17 mouse cellular contexts compared by ENCODE assay signal in the genomic region with DNA sequence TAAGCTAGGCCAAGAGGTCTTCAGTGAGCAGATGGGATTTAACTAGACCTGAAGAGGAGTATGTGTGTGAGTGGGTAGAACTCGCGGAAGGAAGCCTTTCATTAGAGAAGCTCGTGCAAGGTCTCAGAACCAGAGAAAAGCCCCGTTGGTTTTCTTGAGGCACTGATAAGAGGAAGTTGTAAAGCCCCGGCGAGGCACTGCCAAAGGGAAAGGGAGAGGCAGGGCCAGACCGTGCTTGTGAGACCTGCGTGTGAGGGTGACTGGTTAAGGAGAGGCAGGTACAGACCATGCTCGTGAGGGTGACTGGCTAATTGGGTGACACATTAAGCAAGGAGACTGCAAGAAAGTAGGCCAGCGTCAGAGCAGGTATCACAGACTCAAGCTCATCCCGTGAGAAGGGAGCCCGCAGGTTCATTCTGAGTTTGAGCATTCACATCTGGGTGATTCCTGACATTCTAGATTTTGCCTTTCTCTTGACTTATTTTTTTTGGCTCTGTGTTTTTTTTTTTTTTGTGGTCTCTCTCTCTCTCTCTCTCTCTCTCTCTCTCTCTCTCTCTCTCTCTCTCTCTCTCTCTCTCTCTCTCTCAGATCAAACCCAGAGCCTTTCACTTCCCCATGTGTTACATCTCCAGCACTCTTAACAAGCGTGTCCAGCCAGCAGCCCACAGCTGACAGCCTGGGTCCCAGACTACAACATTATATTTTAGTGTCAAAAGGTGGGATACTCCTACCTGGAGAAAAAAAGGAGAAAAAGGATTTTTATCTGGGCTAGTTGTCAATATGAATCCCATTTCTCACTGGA. TPM values are rescaled to one million over a fixed set of nuclear protein-coding genes. Genes with fewer than 3 reads are reported as not detected.
DNase-seq lines count a peak whose midpoint lies in the region; ATAC-seq and TF ChIP-seq lines count a peak whose summit lies in the region.
"Had no signal": no experiment of that assay in that cellular context is flagged by ENCODE, and none has a peak within 500 bp of the region (broad histone marks: within the 10 kb centered on the region; RNA-seq: fewer than 3 reads in every experiment).

No protein-coding gene starts in this region.

- no peak for TF ChIP-seq CTCF in thymus, adult 2 months (IDR thresholded peaks at IDR 0.05; ENCODE audit: borderline replicate concordance, control insufficient read depth, extremely low read depth, insufficient read depth, low read length, poor library complexity)

- 38% methylated on average over 13 of the region's 13 CpGs for WGBS in thymus, adult 2 months
- 86% methylated on average over 13 of the region's 13 CpGs for WGBS in hindbrain, embryonic 16.5 days

- ATAC-seq in monocyte, adult 5-6 weeks (replicated peaks; ENCODE audit: insufficient number of reproducible peaks, low FRiP score, low TSS enrichment, poor library complexity, severe bottlenecking), result peak; percentile 35; the same call in 1 of the 2 replicates
- no peak for ATAC-seq in hindbrain, embryonic 16.5 days
- ATAC-seq: intestine, embryonic 15.5 days had no signal

- no peak overlapping the region for H3K27ac ChIP-seq in thymus, adult 2 months (ENCODE audit: control insufficient read depth, insufficient read depth, low read length)
- H3K27ac ChIP-seq in hindbrain, embryonic 16.5 days (ENCODE audit: low read depth, low read length), result no peak overlapping the region
- H3K27ac ChIP-seq: embryonic facial prominence, embryonic 12.5 days; forebrain, embryonic 12.5 days; heart, embryonic 10.5 days; intestine, embryonic 15.5 days; liver, embryonic 13.5 days; macrophage had no signal

- no peaks in the 10 kb centered on the region for H3K4me1 ChIP-seq in thymus, adult 2 months (replicated peaks; ENCODE audit: control insufficient read depth, insufficient read depth, low read length)
- no peaks in the 10 kb centered on the region for H3K4me1 ChIP-seq in hindbrain, embryonic 16.5 days (ENCODE audit: control insufficient read depth, insufficient read depth, low read depth, low read length)
- H3K4me1 ChIP-seq: forebrain, embryonic 12.5 days; intestine, embryonic 15.5 days; liver, embryonic 13.5 days had no signal

- H3K9me3 ChIP-seq in hindbrain, embryonic 16.5 days (ENCODE audit: control insufficient read depth, low read length), result no peaks in the 10 kb centered on the region
- H3K9me3 ChIP-seq: embryonic facial prominence, embryonic 12.5 days; forebrain, embryonic 12.5 days; heart, embryonic 10.5 days; intestine, embryonic 15.5 days; liver, embryonic 13.5 days had no signal

- peak; percentile 19 for DNase-seq in thymus, postnatal 4 days
- DNase-seq in thymus, adult 2 months, result no peak
- peak; percentile 48 for DNase-seq in c-Kit-positive CD71-negative TER-119-negative erythroid progenitor cells, embryonic 14.5 days (ENCODE audit: low read depth)
- DNase-seq in urinary bladder, postnatal 36 days (ENCODE audit: low spot score in 2 of 2), result peak; percentile 42 to 57
- DNase-seq in MN1 (ENCODE audit: low spot score), result no peak
- DNase-seq: adrenal gland, postnatal 36 days; cerebellum, adult 18-20 months; heart, postnatal 36 days; liver, embryonic 13.5 days; right cerebral cortex, postnatal 25 days had no signal

- no peak overlapping the region for H3K9ac ChIP-seq in hindbrain, embryonic 16.5 days (ENCODE audit: low read depth, low read length)
- H3K9ac ChIP-seq: embryonic facial prominence, embryonic 12.5 days; forebrain, embryonic 12.5 days; intestine, embryonic 15.5 days; liver, embryonic 13.5 days had no signal

- H3K27me3 ChIP-seq in thymus, adult 2 months (ENCODE audit: control insufficient read depth, insufficient read depth, low read length), result no peaks in the 10 kb centered on the region
- H3K27me3 ChIP-seq in hindbrain, embryonic 16.5 days (replicated peaks; ENCODE audit: control insufficient read depth, insufficient read depth, low read length), result no peaks in the 10 kb centered on the region
- H3K27me3 ChIP-seq: embryonic facial prominence, embryonic 12.5 days; forebrain, embryonic 12.5 days; intestine, embryonic 15.5 days; liver, embryonic 13.5 days had no signal

- H3K4me2 ChIP-seq in hindbrain, embryonic 16.5 days (ENCODE audit: low read length), result no peak overlapping the region
- H3K4me2 ChIP-seq: embryonic facial prominence, embryonic 12.5 days; forebrain, embryonic 12.5 days; intestine, embryonic 15.5 days; liver, embryonic 13.5 days had no signal

- no peak overlapping the region for H3K4me3 ChIP-seq in thymus, adult 2 months (ENCODE audit: control insufficient read depth, insufficient read depth, low read length)
- H3K4me3 ChIP-seq in hindbrain, embryonic 16.5 days (ENCODE audit: low read length), result no peak overlapping the region
- H3K4me3 ChIP-seq: embryonic facial prominence, embryonic 12.5 days; forebrain, embryonic 12.5 days; heart, embryonic 10.5 days; intestine, embryonic 15.5 days; liver, embryonic 13.5 days had no signal

- peaks cover 13% of the 10 kb centered on the region for H3K36me3 ChIP-seq in thymus, adult 2 months (ENCODE audit: control insufficient read depth, insufficient read depth, low read length)
- H3K36me3 ChIP-seq in hindbrain, embryonic 16.5 days (ENCODE audit: control insufficient read depth, insufficient read depth, low read length), result no peaks in the 10 kb centered on the region; the same call in 1 of the 2 replicates

- no peak for TF ChIP-seq POLR2A in thymus, adult 2 months (IDR thresholded peaks at IDR 0.05; ENCODE audit: control insufficient read depth, extremely low read depth, insufficient read depth, low read length, poor library complexity)

RNA-seq across cellular contexts. Expression of gene Tango6, which starts 54.2 kb away (rescaled TPM):
- polyA plus RNA-seq in thymus, adult 2 months (2012; rRNA removed), result 6.4 and 6.9 TPM in 2 replicates
- total RNA-seq in monocyte, adult 5-6 weeks (2017), result 1.9 to 7.2 TPM (median 1.9 TPM) in 3 replicates
- 5.5 and 5.9 TPM in 2 replicates for polyA plus RNA-seq in hindbrain, embryonic 16.5 days (2015; fragmentation: Nextera tagmentation; extraction: Ambion mirVana)

Comparison
In these comparisons a context has a peak if more than half of its experiments do, and no peak if none do; other contexts are left out.
1. DNase-seq: peak in thymus, postnatal 4 days (single experiment), c-Kit-positive CD71-negative TER-119-negative erythroid progenitor cells, embryonic 14.5 days (single experiment) and urinary bladder, postnatal 36 days (2 of 2); none in thymus, adult 2 months (single experiment) and MN1 (single experiment).